Mouse (Mus musculus) C2C12 (cell line): ENCODE measurements at regions not wholly inside any gene's neighbourhood (a gene's known extent, or its start where the extent isn't known, plus 50 kb on each side); places are given as distances from the start of the nearest gene placed in this dataset.

Experiments used
- CEBPB ChIP-seq: IDR thresholded peaks from one replicate; pipeline ENCODE4 v1.6.1; 2011; ENCODE audit warnings: low read depth, mild to moderate bottlenecking, control low read depth, moderate library complexity
- CTCF ChIP-seq: IDR thresholded peaks from one replicate; pipeline ENCODE4 v1.5.1; 2011; ENCODE audit not compliant: control insufficient read depth, insufficient read depth, insufficient read length
- FOSL1 ChIP-seq: IDR thresholded peaks from one replicate; pipeline ENCODE4 v1.8.0; 2011; ENCODE audit warnings: mild to moderate bottlenecking, low read length; ENCODE audit not compliant: poor library complexity, insufficient read depth, severe bottlenecking
- MAX ChIP-seq: IDR thresholded peaks from one replicate; pipeline ENCODE4 v1.6.1; 2011; ENCODE audit warnings: mild to moderate bottlenecking, control low read depth
- MYOG ChIP-seq: IDR thresholded peaks from one replicate; pipeline ENCODE4 v1.6.1; 2011; ENCODE audit not compliant: control insufficient read depth, insufficient read length; ENCODE audit errors: extremely low read depth
- USF1 ChIP-seq: IDR thresholded peaks from one replicate; pipeline ENCODE4 v1.6.1; 2011; ENCODE audit warnings: low read depth, mild to moderate bottlenecking, control low read depth, moderate library complexity

- TF ChIP-seq CTCF, result no peak
- no peak for TF ChIP-seq USF1
- TF ChIP-seq FOSL1, result no peak
- no peak for TF ChIP-seq MAX
- no peak for TF ChIP-seq MYOG
- TF ChIP-seq CEBPB, result no peak
Measured at GRCm38 (mm10) chr11:111377165-111377564, 311.2 kb downstream of the Kcnj2 start.
